Mouse (Mus musculus): ENCODE data around the gene Parpbp. TPM values are rescaled to one million over a fixed set of nuclear protein-coding genes. Genes with fewer than 3 reads are reported as not detected.

Parpbp gene
- total and polyA plus RNA-seq, 2 experiments from 2014 or later: 0.83 to 7.7 TPM

GRCm38 (mm10) chr10:88046098-88046771, 100.5 kb downstream of the Parpbp start:
- DNase-seq (ENCODE audit: low spot score) (peak; percentile 9), ATAC-seq (ENCODE audit: low FRiP score) (no peak)
- no peak overlapping the region for H3K4me2 ChIP-seq (ENCODE audit: low read depth, low read length, poor library complexity, severe bottlenecking)
- H3K36me3 ChIP-seq (ENCODE audit: insufficient read depth, low read length): no peaks in the 10 kb centered on the region
- H3K9me3 ChIP-seq (ENCODE audit: low read length): 0 out of 2 replicates have a peak, but pooled peaks cover 3% of the 10 kb centered on the region
- no peaks in the 10 kb centered on the region for H3K4me1 ChIP-seq (ENCODE audit: insufficient read depth, low read length)
- no peaks in the 10 kb centered on the region for H3K27me3 ChIP-seq (ENCODE audit: insufficient read depth, low read length)
- 73% methylated on average over 11 of the region's 11 CpGs for WGBS
- H3K4me3 ChIP-seq (ENCODE audit: low read depth, low read length): no peak overlapping the region
- no peak overlapping the region for H3K9ac ChIP-seq (replicated peaks; ENCODE audit: low read length, poor library complexity, severe bottlenecking)
- no peak for TF ChIP-seq CTCF (IDR thresholded peaks at IDR 0.05)
- H3K27ac ChIP-seq (ENCODE audit: low read depth, low read length): no peak overlapping the region

- Histone ChIP-seq H3K9ac (replicated peaks; ENCODE audit: low read length, poor library complexity, severe bottlenecking) (no peak overlapping the region), H3K4me1 (ENCODE audit: insufficient read depth, low read length) (no peaks in the 10 kb centered on the region), H3K9me3 (ENCODE audit: low read length) (0 out of 2 replicates have a peak, but pooled peaks cover 3% of the 10 kb centered on the region), H3K4me2 (ENCODE audit: low read depth, low read length, poor library complexity, severe bottlenecking) (no peak overlapping the region), H3K27ac (ENCODE audit: low read depth, low read length) (no peak overlapping the region), H3K4me3 (ENCODE audit: low read depth, low read length) (no peak overlapping the region), H3K27me3 (ENCODE audit: insufficient read depth, low read length) (no peaks in the 10 kb centered on the region), H3K36me3 (ENCODE audit: insufficient read depth, low read length) (no peaks in the 10 kb centered on the region)
- WGBS: 86% methylated on average over 4 of the region's 4 CpGs
- no peak for TF ChIP-seq CTCF (IDR thresholded peaks at IDR 0.05)
- DNase-seq (ENCODE audit: low spot score) (no peak), ATAC-seq (ENCODE audit: low FRiP score) (no peak)
Measured at GRCm38 (mm10) chr10:88044297-88044696, 102.4 kb downstream of the Parpbp start.

Other genes with a start within 250 kb of the Parpbp start
- gene Pmch, start 55.9 kb downstream of the Parpbp start, total RNA-seq (2014; rRNA removed): 1.9 and 5.0 TPM in 2 replicates
- 33.3 and 69.0 TPM in 2 replicates for gene Pmch, start 55.9 kb downstream of the Parpbp start, polyA plus RNA-seq (2015; fragmentation: Nextera tagmentation; extraction: Ambion mirVana)
- 11.5 and 16.3 TPM in 2 replicates for gene Nup37, start 51 bp upstream of the Parpbp start, total RNA-seq (2014; rRNA removed)
- gene Nup37, start 51 bp upstream of the Parpbp start, polyA plus RNA-seq (2015; fragmentation: Nextera tagmentation; extraction: Ambion mirVana): 12.6 and 15.9 TPM in 2 replicates
- gene Washc3, start 54.2 kb upstream of the Parpbp start, total RNA-seq (2014; rRNA removed): 15.1 and 18.5 TPM in 2 replicates
- gene Washc3, start 54.2 kb upstream of the Parpbp start, polyA plus RNA-seq (2015; fragmentation: Nextera tagmentation; extraction: Ambion mirVana): 39.2 and 40.8 TPM in 2 replicates
- gene Dram1, start 232.1 kb upstream of the Parpbp start, total RNA-seq (2014; rRNA removed): 0.44 and 1.3 TPM in 2 replicates
- gene Dram1, start 232.1 kb upstream of the Parpbp start, polyA plus RNA-seq (2015; fragmentation: Nextera tagmentation; extraction: Ambion mirVana): 0.39 and 0.82 TPM in 2 replicates
- gene Gnptab, start 232.2 kb upstream of the Parpbp start, total RNA-seq (2014; rRNA removed): 54.0 and 56.0 TPM in 2 replicates
- 21.9 and 24.0 TPM in 2 replicates for gene Gnptab, start 232.2 kb upstream of the Parpbp start, polyA plus RNA-seq (2015; fragmentation: Nextera tagmentation; extraction: Ambion mirVana)